Mouse (Mus musculus) limb, embryonic 15.5 days (tissue): ENCODE data around the gene Chrnb4. TPM values are rescaled to one million over a fixed set of nuclear protein-coding genes. Genes with fewer than 3 reads are reported as not detected.

ENCODE experiments used
- ATAC-seq: fragments of 200-750 bp; cut with Nextera tagmentation; 2 replicates; pipeline ENCODE4 v1.8.0; 2017; ENCODE audit warnings: low read depth, moderate TSS enrichment; ENCODE audit not compliant: insufficient number of reproducible peaks, low FRiP score, low TSS enrichment
- H3K27ac ChIP-seq: fragments of 300-500 bp; sonication (generic); 2 replicates; pipeline ENCODE4 v1.5.1; 2015; ENCODE audit warnings: moderate library complexity, mild to moderate bottlenecking, inconsistent platforms
- H3K27me3 ChIP-seq: fragments of 300-500 bp; sonication (generic); 2 replicates; pipeline ENCODE4 v1.6.1; 2015; ENCODE audit warnings: inconsistent platforms
- H3K36me3 ChIP-seq: fragments of 300-500 bp; sonication (generic); 2 replicates; pipeline ENCODE4 v1.6.1; 2015; ENCODE audit warnings: inconsistent platforms
- H3K4me1 ChIP-seq: fragments of 300-500 bp; sonication (generic); 2 replicates; pipeline ENCODE4 v1.6.1; 2015; ENCODE audit warnings: inconsistent platforms
- H3K4me2 ChIP-seq: fragments of 300-500 bp; sonication (generic); 2 replicates; pipeline ENCODE4 v1.6.1; 2015; ENCODE audit warnings: mild to moderate bottlenecking, inconsistent platforms
- H3K4me3 ChIP-seq: fragments of 300-500 bp; sonication (generic); 2 replicates; pipeline ENCODE4 v1.5.1; 2015; ENCODE audit warnings: mild to moderate bottlenecking, inconsistent platforms
- H3K9ac ChIP-seq: fragments of 300-500 bp; sonication (generic); 2 replicates; pipeline ENCODE4 v1.6.1; 2015; ENCODE audit warnings: inconsistent platforms
- H3K9me3 ChIP-seq: fragments of 300-500 bp; sonication (generic); 2 replicates; pipeline ENCODE4 v1.6.1; 2016; ENCODE audit warnings: inconsistent platforms
- WGBS: fragments of 180-500 bp; shearing (Covaris S2); methylation state at CpG from one replicate; pipeline ENCODE4 v1.1.7; 2015; 5-methylcytosine and 5-hydroxymethylcytosine counted together
- polyA plus RNA-seq: library from polyadenylated mRNA; unstranded; fragments of >200 nt; fragmentation: Nextera tagmentation; extraction: Ambion mirVana; gene quantifications from 2 replicates; pipeline ENCODE4 v1.2.1, GENCODE M21; 2015

Chrnb4 gene
- polyA plus RNA-seq, 1 experiment from 2014 or later: 0.33 TPM

- H3K4me1 ChIP-seq: no peaks in the 10 kb centered on the region
- H3K9ac ChIP-seq: no peak overlapping the region
- no peak overlapping the region for H3K4me3 ChIP-seq
- 42% methylated on average over 6 of the region's 6 CpGs for WGBS
- no peaks in the 10 kb centered on the region for H3K27me3 ChIP-seq
- H3K9me3 ChIP-seq: no peaks in the 10 kb centered on the region
- no peak overlapping the region for H3K27ac ChIP-seq
- H3K36me3 ChIP-seq: no peaks in the 10 kb centered on the region
- ATAC-seq: no peak
- no peak overlapping the region for H3K4me2 ChIP-seq
These were observed 37.8 kb downstream of the Chrnb4 start for GRCm38 (mm10) chr9:55010588-55011350.

GRCm38 (mm10) chr9:55009692-55010091 lies 38.9 kb downstream of the Chrnb4 start:
- H3K9ac ChIP-seq: no peak overlapping the region
- no peak overlapping the region for H3K4me2 ChIP-seq
- H3K27me3 ChIP-seq: no peaks in the 10 kb centered on the region
- no peak overlapping the region for H3K27ac ChIP-seq
- H3K4me1 ChIP-seq: no peaks in the 10 kb centered on the region
- 79% methylated on average over 2 of the region's 2 CpGs for whole genome bisulfite sequencing
- H3K36me3 ChIP-seq: no peaks in the 10 kb centered on the region
- H3K9me3 ChIP-seq: no peaks in the 10 kb centered on the region
- no peak overlapping the region for H3K4me3 ChIP-seq
- no peak for ATAC-seq

GRCm38 (mm10) chr9:55003609-55004008 lies 45.0 kb downstream of the Chrnb4 start:
- Histone ChIP-seq H3K27me3 (no peaks in the 10 kb centered on the region), H3K36me3 (no peaks in the 10 kb centered on the region), H3K9ac (no peak overlapping the region), H3K4me2 (no peak overlapping the region), H3K4me1 (no peaks in the 10 kb centered on the region), H3K4me3 (no peak overlapping the region), H3K9me3 (no peaks in the 10 kb centered on the region), H3K27ac (no peak overlapping the region)
- no peak for ATAC-seq
- 70% methylated on average over 4 of the region's 4 CpGs for WGBS

GRCm38 (mm10) chr9:54995645-54996044 lies 52.9 kb downstream of the Chrnb4 start:
- no peak for ATAC-seq
- H3K4me1 ChIP-seq: no peaks in the 10 kb centered on the region
- no peak overlapping the region for H3K4me2 ChIP-seq
- 86% methylated on average over 3 of the region's 3 CpGs for WGBS
- H3K27ac ChIP-seq: no peak overlapping the region
- no peak overlapping the region for H3K4me3 ChIP-seq
- no peaks in the 10 kb centered on the region for H3K27me3 ChIP-seq
- no peak overlapping the region for H3K9ac ChIP-seq
- H3K9me3 ChIP-seq: no peaks in the 10 kb centered on the region
- no peaks in the 10 kb centered on the region for H3K36me3 ChIP-seq

GRCm38 (mm10) chr9:54994381-54994780 lies 54.2 kb downstream of the Chrnb4 start:
- no peak overlapping the region for H3K27ac ChIP-seq
- no peak for ATAC-seq
- H3K9me3 ChIP-seq: no peaks in the 10 kb centered on the region
- H3K4me2 ChIP-seq: no peak overlapping the region
- H3K9ac ChIP-seq: no peak overlapping the region
- H3K4me1 ChIP-seq: no peaks in the 10 kb centered on the region
- WGBS: 48% methylated on average over 3 of the region's 3 CpGs
- no peaks in the 10 kb centered on the region for H3K36me3 ChIP-seq
- no peaks in the 10 kb centered on the region for H3K27me3 ChIP-seq
- H3K4me3 ChIP-seq: no peak overlapping the region

GRCm38 (mm10) chr9:54990362-54990761 lies 58.2 kb downstream of the Chrnb4 start:
- no peak overlapping the region for H3K4me3 ChIP-seq
- no peaks in the 10 kb centered on the region for H3K4me1 ChIP-seq
- no peaks in the 10 kb centered on the region for H3K27me3 ChIP-seq
- no peak overlapping the region for H3K9ac ChIP-seq
- no peak overlapping the region for H3K4me2 ChIP-seq
- H3K27ac ChIP-seq: no peak overlapping the region
- 78% methylated on average over 3 of the region's 3 CpGs for WGBS
- no peaks in the 10 kb centered on the region for H3K9me3 ChIP-seq
- no peaks in the 10 kb centered on the region for H3K36me3 ChIP-seq
- no peak for ATAC-seq

- peaks cover 10% of the 10 kb centered on the region for H3K4me1 ChIP-seq
- no peak for ATAC-seq
- H3K36me3 ChIP-seq: no peaks in the 10 kb centered on the region
- H3K27me3 ChIP-seq: peaks cover 30% of the 10 kb centered on the region
- no peak overlapping the region; the same call in 1 of the 2 replicates for H3K9ac ChIP-seq
- 4% methylated on average over 7 of the region's 7 CpGs for WGBS
- H3K4me2 ChIP-seq: peak overlapping the region; percentile 91
- no peak overlapping the region for H3K27ac ChIP-seq
- peak overlapping the region; percentile 73 for H3K4me3 ChIP-seq
- no peaks in the 10 kb centered on the region for H3K9me3 ChIP-seq
These were observed 66.2 kb downstream of the Chrnb4 start for GRCm38 (mm10) chr9:54982401-54982800.

- ATAC-seq: peak; percentile 82
- H3K27ac ChIP-seq: peak overlapping the region; percentile 11; the same call in 1 of the 2 replicates
- H3K4me2 ChIP-seq: peak overlapping the region; percentile 91
- peak overlapping the region; percentile 73 for H3K4me3 ChIP-seq
- no peaks in the 10 kb centered on the region for H3K36me3 ChIP-seq
- peaks cover 30% of the 10 kb centered on the region for H3K27me3 ChIP-seq
- peaks cover 10% of the 10 kb centered on the region for H3K4me1 ChIP-seq
- WGBS: under 1% methylated on average over 84 of the region's 85 CpGs
- no peaks in the 10 kb centered on the region for H3K9me3 ChIP-seq
- peak overlapping the region; percentile 33 for H3K9ac ChIP-seq
These were observed 67.0 kb downstream of the Chrnb4 start for GRCm38 (mm10) chr9:54981291-54982191.

- H3K27ac ChIP-seq: peak within 1 kb of the TSS; percentile 11; the same call in 1 of the 2 replicates
- ATAC-seq: no peak
- WGBS: 71% methylated on average over 8 of the region's 8 CpGs
- H3K9me3 ChIP-seq: no peaks in the 10 kb centered on the region
- H3K4me1 ChIP-seq: peaks cover 10% of the 10 kb centered on the region
- peak within 1 kb of the TSS; percentile 91 for H3K4me2 ChIP-seq
- no peaks in the 10 kb centered on the region for H3K36me3 ChIP-seq
- peak within 1 kb of the TSS; percentile 73 for H3K4me3 ChIP-seq
- H3K9ac ChIP-seq: peak within 1 kb of the TSS; percentile 33
- H3K27me3 ChIP-seq: peaks cover 30% of the 10 kb centered on the region
These were observed 67.9 kb downstream of the Chrnb4 start, which contains the start of gene Chrna5 for GRCm38 (mm10) chr9:54980674-54981073. TSS of gene Chrna5 (plus strand) at chr9:54980880.

Other genes with a start within 250 kb of the Chrnb4 start
- 23.2 and 26.6 TPM in 2 replicates for gene Ireb2, start 185.0 kb downstream of the Chrnb4 start, polyA plus RNA-seq
- 4.3 and 5.0 TPM in 2 replicates for gene Hykk, start 131.5 kb downstream of the Chrnb4 start, polyA plus RNA-seq
- 289 and 291 TPM in 2 replicates for gene Psma4, start 98.0 kb downstream of the Chrnb4 start, polyA plus RNA-seq
- 0.79 and 1.00 TPM in 2 replicates for gene AY074887, start 97.8 kb downstream of the Chrnb4 start, polyA plus RNA-seq
- 1.2 and 1.8 TPM in 2 replicates for gene Chrna5, start 67.9 kb downstream of the Chrnb4 start, polyA plus RNA-seq
- gene Chrna3, start 22.2 kb downstream of the Chrnb4 start, polyA plus RNA-seq: 0.13 TPM in 1 of 2 replicates, not detected in the other
- gene Ube2q2, start 100.1 kb upstream of the Chrnb4 start, polyA plus RNA-seq: 29.7 and 34.5 TPM in 2 replicates
- gene Fbxo22, start 160.1 kb upstream of the Chrnb4 start, polyA plus RNA-seq: 46.3 and 48.2 TPM in 2 replicates